In genomic region chrX:100769281-100769680, GRCm38 (mm10) we compare ENCODE assay signal across 14 mouse cellular contexts. TPM values are rescaled to one million over a fixed set of nuclear protein-coding genes. Genes with fewer than 3 reads are reported as not detected.
A peak's percentile ranks its signal among the peaks of the same experiment; 100 is the strongest.
DNase-seq lines count a peak whose midpoint lies in the region; ATAC-seq and TF ChIP-seq lines count a peak whose summit lies in the region.
"Had no signal": no experiment of that assay in that cellular context is flagged by ENCODE, and none has a peak within 500 bp of the region (broad histone marks: within the 10 kb centered on the region; RNA-seq: fewer than 3 reads in every experiment).

No protein-coding gene starts in this region.

- peak overlapping the region; percentile 58 for H3K4me2 ChIP-seq in forebrain, embryonic 16.5 days (ENCODE audit: low read length)
- H3K4me2 ChIP-seq in midbrain, postnatal 0 days (ENCODE audit: low read depth, low read length, poor library complexity, severe bottlenecking): peak overlapping the region; percentile 55
- H3K4me2 ChIP-seq: heart, embryonic 13.5 days had no signal

- WGBS in forebrain, embryonic 16.5 days: 58% methylated on average over 5 of the region's 5 CpGs
- WGBS in midbrain, postnatal 0 days: 36% methylated on average over 5 of the region's 5 CpGs

- peak overlapping the region; percentile 71 for H3K4me3 ChIP-seq in forebrain, embryonic 16.5 days (replicated peaks; ENCODE audit: low read length)
- peak overlapping the region; percentile 68 for H3K4me3 ChIP-seq in midbrain, postnatal 0 days (ENCODE audit: low read depth, low read length)
- H3K4me3 ChIP-seq: embryonic facial prominence, embryonic 10.5 days; heart, embryonic 13.5 days had no signal

- H3K27me3 ChIP-seq in forebrain, embryonic 16.5 days (replicated peaks; ENCODE audit: control insufficient read depth, insufficient read depth, low read length): no peaks in the 10 kb centered on the region
- H3K27me3 ChIP-seq in midbrain, postnatal 0 days (ENCODE audit: insufficient read depth, low read length): no peaks in the 10 kb centered on the region

- 0 out of 2 replicates have a peak, but pooled peaks cover 5% of the 10 kb centered on the region for H3K4me1 ChIP-seq in forebrain, embryonic 16.5 days (replicated peaks; ENCODE audit: control insufficient read depth, insufficient read depth, low read length)
- no peaks in the 10 kb centered on the region for H3K4me1 ChIP-seq in midbrain, postnatal 0 days (ENCODE audit: insufficient read depth, low read length)
- H3K4me1 ChIP-seq: heart, embryonic 13.5 days had no signal

- H3K9ac ChIP-seq in forebrain, embryonic 16.5 days (replicated peaks; ENCODE audit: low read depth, low read length): peak overlapping the region; percentile 77
- peak overlapping the region; percentile 90 for H3K9ac ChIP-seq in midbrain, postnatal 0 days (replicated peaks; ENCODE audit: low read length, poor library complexity, severe bottlenecking)
- H3K9ac ChIP-seq: heart, embryonic 13.5 days had no signal

- H3K36me3 ChIP-seq in forebrain, embryonic 16.5 days (ENCODE audit: control insufficient read depth, insufficient read depth): no peaks in the 10 kb centered on the region
- H3K36me3 ChIP-seq in midbrain, postnatal 0 days (ENCODE audit: insufficient read depth, low read length): no peaks in the 10 kb centered on the region
- H3K36me3 ChIP-seq: embryonic facial prominence, embryonic 10.5 days; heart, embryonic 13.5 days had no signal

- peak overlapping the region; percentile 53 for H3K27ac ChIP-seq in forebrain, embryonic 16.5 days (ENCODE audit: low read length)
- H3K27ac ChIP-seq in midbrain, postnatal 0 days (ENCODE audit: low read depth, low read length): peak overlapping the region; percentile 88
- H3K27ac ChIP-seq: embryonic facial prominence, embryonic 10.5 days; heart, embryonic 13.5 days had no signal

- no peaks in the 10 kb centered on the region for H3K9me3 ChIP-seq in forebrain, embryonic 16.5 days (ENCODE audit: control insufficient read depth, low read length)
- H3K9me3 ChIP-seq in midbrain, postnatal 0 days (ENCODE audit: low read length): no peaks in the 10 kb centered on the region
- H3K9me3 ChIP-seq: embryonic facial prominence, embryonic 10.5 days; heart, embryonic 13.5 days had no signal

- ATAC-seq in cerebellum, adult (ENCODE audit: insufficient number of reproducible peaks, low FRiP score, low TSS enrichment): no peak
- ATAC-seq in forebrain, embryonic 16.5 days: no peak
- peak; percentile 3; the same call in 1 of the 2 replicates for ATAC-seq in midbrain, postnatal 0 days (ENCODE audit: low FRiP score)
- ATAC-seq: inflammation-experienced regulatory T-cells, adult 6 months had no signal

- TF ChIP-seq CTCF in midbrain, postnatal 0 days (IDR thresholded peaks at IDR 0.05): no peak

- DNase-seq in cerebellum, adult 11-12 months: peak; percentile 32
- peak; percentile 13 for DNase-seq in left cerebral cortex, postnatal 4 days
- DNase-seq in left cerebral cortex, adult 8-10 months (ENCODE audit: low spot score in 2 of 2): no peak
- DNase-seq in midbrain, postnatal 0 days (ENCODE audit: low spot score): no peak
- no peak for DNase-seq in lung, postnatal 14 days
- no peak for DNase-seq in embryo, embryonic 10.5 days (ENCODE audit: low spot score)
- DNase-seq: gastrocnemius, postnatal 10 days; layer of hippocampus, postnatal 36 days; lung, adult 2 months had no signal

- intact Hi-C loops in left cerebral cortex, postnatal 4 days (cut with DNase I): no loop called here

RNA-seq across cellular contexts. Expression of gene Dlg3, which starts 1.8 kb away (rescaled TPM):
- total RNA-seq in left cerebral cortex, postnatal 4 days (2021): 10 to 100 TPM; 91.0 to 98.1 TPM
- 100 to 1,000 TPM; 121 to 133 (median 126) TPM for total RNA-seq in left cerebral cortex, adult 8-10 months (2022)
- polyA plus RNA-seq in forebrain, embryonic 16.5 days (2015; fragmentation: Nextera tagmentation; extraction: Ambion mirVana): 10.5 and 11.2 TPM in 2 replicates
- total RNA-seq in midbrain, postnatal 0 days (2014; rRNA removed): 37.1 and 44.9 TPM in 2 replicates
- 2.9 and 3.5 TPM in 2 replicates for polyA plus RNA-seq in midbrain, postnatal 0 days (2015; fragmentation: Nextera tagmentation; extraction: Ambion mirVana)

RNA-seq across cellular contexts. Expression of gene Gdpd2, which starts 39.6 kb away (rescaled TPM):
- 10 to 100 TPM; 13.5 to 16.3 TPM for total RNA-seq in left cerebral cortex, postnatal 4 days (2021)
- 10 to 100 TPM in 1 of 4 experiments, 1 to 10 TPM in 3; 5.5 to 10.9 (median 6.8) TPM for total RNA-seq in left cerebral cortex, adult 8-10 months (2022)
- 10.7 and 15.1 TPM in 2 replicates for polyA plus RNA-seq in forebrain, embryonic 16.5 days (2015; fragmentation: Nextera tagmentation; extraction: Ambion mirVana)
- total RNA-seq in midbrain, postnatal 0 days (2014; rRNA removed): 37.4 and 42.5 TPM in 2 replicates
- 43.8 and 47.7 TPM in 2 replicates for polyA plus RNA-seq in midbrain, postnatal 0 days (2015; fragmentation: Nextera tagmentation; extraction: Ambion mirVana)
- polyA plus RNA-seq: inflammation-experienced regulatory T-cells, adult 6 months had no signal

Comparison
In these comparisons a context has a peak if more than half of its experiments do, and no peak if none do; other contexts are left out.
1. DNase-seq: peak in cerebellum, adult 11-12 months (single experiment) and left cerebral cortex, postnatal 4 days (single experiment); none in left cerebral cortex, adult 8-10 months (0 of 2), midbrain, postnatal 0 days (single experiment), lung, postnatal 14 days (single experiment) and embryo, embryonic 10.5 days (single experiment).